Mouse (Mus musculus) olfactory bulb, adult 2 months (tissue): ENCODE measurements around the gene Stxbp6. TPM values are rescaled to one million over a fixed set of nuclear protein-coding genes. Genes with fewer than 3 reads are reported as not detected.

ENCODE experiments used
- H3K27ac ChIP-seq: fragments of 200-500 bp; 2 replicates; pipeline ENCODE4 v1.5.1; 2012; ENCODE audit warnings: low read depth, low read length; ENCODE audit not compliant: insufficient read depth
- H3K4me1 ChIP-seq: fragments of 200-500 bp; 2 replicates; pipeline ENCODE4 v1.6.1; 2012; ENCODE audit warnings: low read length; ENCODE audit not compliant: control insufficient read depth, insufficient read depth
- H3K4me3 ChIP-seq: fragments of 200-500 bp; 2 replicates; pipeline ENCODE4 v1.5.1; 2012; ENCODE audit warnings: mild to moderate bottlenecking, low read depth, low read length, moderate library complexity; ENCODE audit not compliant: insufficient read depth
- CTCF ChIP-seq: fragments of 200-500 bp; IDR thresholded peaks from 2 replicates; pipeline ENCODE4 v1.5.1; 2012; ENCODE audit warnings: low read depth, mild to moderate bottlenecking, low read length, moderate library complexity; ENCODE audit not compliant: insufficient read depth
- POLR2A ChIP-seq: fragments of 200-500 bp; IDR thresholded peaks from 2 replicates; pipeline ENCODE4 v1.6.1; 2012; ENCODE audit warnings: mild to moderate bottlenecking, low read depth, low read length, moderate library complexity; ENCODE audit not compliant: insufficient read depth
- WGBS: fragments of 180-500 bp; shearing (Covaris S2); methylation state at CpG from one replicate; pipeline ENCODE4 v1.1.7; 2018; 5-methylcytosine and 5-hydroxymethylcytosine counted together
- polyA plus RNA-seq: library from polyadenylated mRNA; stranded (reverse); fragments of >200 nt; gene quantifications from 2 replicates; pipeline ENCODE4 v1.2.4, GENCODE M21; 2012; ENCODE audit warnings: low replicate concordance; ENCODE audit not compliant: missing spikeins, insufficient read depth, insufficient read length

The Stxbp6 gene
- polyA plus RNA-seq, 1 experiment: 208 TPM

- Histone ChIP-seq H3K4me3 (no peak overlapping the region), H3K27ac (no peak overlapping the region), H3K4me1 (no peaks in the 10 kb centered on the region)
- 38% methylated on average over 3 of the region's 3 CpGs for WGBS
- TF ChIP-seq CTCF (no peak), POLR2A (no peak)
Measured at GRCm38 (mm10) chr12:44848483-44849221, 225.9 kb downstream of the Stxbp6 start.

- 72% methylated on average over 2 of the region's 2 CpGs for WGBS
- Histone ChIP-seq H3K27ac (no peak overlapping the region), H3K4me1 (0 out of 2 replicates have a peak, but pooled peaks cover 2% of the 10 kb centered on the region), H3K4me3 (no peak overlapping the region)
- TF ChIP-seq POLR2A (no peak), CTCF (no peak)
Measured at GRCm38 (mm10) chr12:44840585-44840984, 233.9 kb downstream of the Stxbp6 start.

- H3K4me1 ChIP-seq: 0 out of 2 replicates have a peak, but pooled peaks cover 2% of the 10 kb centered on the region
- TF ChIP-seq POLR2A (no peak), CTCF (no peak)
- H3K4me3 ChIP-seq: no peak overlapping the region
- 47% methylated on average over 7 of the region's 7 CpGs for WGBS
- H3K27ac ChIP-seq: no peak overlapping the region
Measured at GRCm38 (mm10) chr12:44839594-44840373, 234.7 kb downstream of the Stxbp6 start.

DNA sequence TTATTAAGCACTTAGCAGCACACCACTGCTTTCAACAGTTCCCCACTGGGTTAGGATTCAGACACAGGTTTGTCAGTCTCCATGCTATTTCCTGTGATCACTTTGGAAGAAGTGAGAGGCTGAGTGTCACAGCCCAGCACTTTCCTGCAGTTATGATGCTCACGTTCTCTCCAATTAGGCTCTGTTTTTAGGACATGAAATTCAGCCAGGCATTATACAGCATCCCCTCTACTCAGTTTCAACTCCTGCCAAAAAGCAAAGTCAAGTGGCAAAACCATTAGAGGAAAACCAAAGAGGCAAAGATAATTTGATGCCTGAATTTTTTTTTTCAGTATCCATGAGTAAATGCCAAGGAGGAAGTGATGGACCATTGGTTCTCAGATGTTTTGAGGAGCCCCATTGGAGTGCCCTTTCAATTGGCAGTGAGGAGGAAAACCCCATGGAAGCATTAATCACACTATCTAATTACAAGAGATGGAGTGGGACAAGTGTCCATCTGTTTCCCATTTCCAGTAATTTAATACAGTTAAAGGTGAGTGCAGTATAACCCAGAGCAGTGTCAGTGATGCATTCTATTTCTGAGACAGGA lies 238.5 kb downstream of the Stxbp6 start:
- H3K27ac ChIP-seq: no peak overlapping the region
- 42% methylated on average over 1 of the region's 1 CpGs for WGBS
- H3K4me1 ChIP-seq: 0 out of 2 replicates have a peak, but pooled peaks cover 2% of the 10 kb centered on the region
- TF ChIP-seq CTCF (no peak), POLR2A (no peak)
- no peak overlapping the region for H3K4me3 ChIP-seq

DNA sequence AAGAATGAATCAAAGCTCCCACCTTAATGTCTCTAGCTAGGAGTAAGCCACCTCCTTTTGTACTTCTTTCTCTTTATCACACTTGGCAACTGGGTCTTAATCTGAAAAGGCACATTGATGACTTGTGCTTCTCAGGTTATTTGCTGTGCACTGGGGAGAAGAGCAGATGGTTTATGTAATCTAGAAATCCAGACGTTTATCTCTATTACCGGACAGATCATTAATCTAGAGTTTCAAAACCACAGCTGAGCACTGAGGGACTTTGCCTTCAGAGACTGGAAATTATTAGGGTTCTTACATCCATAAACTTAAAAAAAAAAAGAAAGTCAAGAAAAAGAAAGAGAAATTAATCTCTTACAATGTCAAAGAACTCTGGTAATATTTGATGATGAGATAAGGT lies 262.6 kb downstream of the Stxbp6 start:
- WGBS: 88% methylated on average over 2 of the region's 2 CpGs
- Histone ChIP-seq H3K27ac (no peak overlapping the region), H3K4me1 (no peaks in the 10 kb centered on the region), H3K4me3 (no peak overlapping the region)
- no peak for TF ChIP-seq CTCF
- no peak for TF ChIP-seq POLR2A

DNA sequence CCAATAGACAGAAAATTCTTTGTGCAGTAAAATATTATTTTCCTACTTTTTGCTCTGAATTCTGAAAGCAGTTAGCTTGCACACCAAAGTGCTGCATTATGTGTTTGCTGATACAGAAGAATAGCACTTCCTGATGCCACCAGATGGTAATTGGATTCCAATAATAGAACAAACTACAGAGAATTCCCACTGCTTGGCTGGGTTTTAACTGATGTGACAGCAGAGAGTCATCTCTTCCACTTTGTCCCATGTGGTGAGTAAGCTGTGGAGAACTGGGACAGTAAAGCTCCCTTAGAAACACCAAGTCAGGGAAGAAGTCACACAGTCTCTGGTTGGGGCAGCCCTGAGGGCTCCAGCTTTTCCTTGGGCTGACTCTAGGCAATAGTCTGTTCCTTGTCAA lies 270.3 kb downstream of the Stxbp6 start:
- no peaks in the 10 kb centered on the region for H3K4me1 ChIP-seq
- 0 out of 2 replicates have a peak overlapping the region, but pooled peaks have one; percentile 57 for H3K27ac ChIP-seq
- no peak overlapping the region for H3K4me3 ChIP-seq
- TF ChIP-seq CTCF (no peak), POLR2A (no peak)
